Mouse (Mus musculus) myocyte (in vitro differentiated cells): Measurements from ENCODE around the gene Dcaf7. TPM values are rescaled to one million over a fixed set of nuclear protein-coding genes. Genes with fewer than 3 reads are reported as not detected.

Source experiments
- H3K27me3 ChIP-seq: one replicate; pipeline ENCODE4 v1.6.1; 2011; ENCODE audit not compliant: control insufficient read depth, insufficient read depth, insufficient read length
- H3K36me3 ChIP-seq: one replicate; pipeline ENCODE4 v1.6.1; 2011; ENCODE audit not compliant: control insufficient read depth, insufficient read depth
- H3K4me2 ChIP-seq: one replicate; pipeline ENCODE4 v1.6.1; 2011; ENCODE audit warnings: low read depth, control low read depth
- H3K4me3 ChIP-seq: one replicate; pipeline ENCODE4 v1.5.1; 2011; ENCODE audit warnings: mild to moderate bottlenecking, control low read depth, moderate library complexity
- H3K79me2 ChIP-seq: one replicate; pipeline ENCODE4 v1.6.1; 2011; ENCODE audit not compliant: control insufficient read depth, insufficient read depth
- H3ac ChIP-seq: one replicate; pipeline ENCODE4 v1.6.1; 2011; ENCODE audit not compliant: control insufficient read depth, insufficient read length
- CEBPB ChIP-seq: IDR thresholded peaks from 2 replicates; pipeline ENCODE4 v1.6.1; 2011; ENCODE audit warnings: mild to moderate bottlenecking, moderate library complexity; ENCODE audit not compliant: poor library complexity, insufficient read depth, severe bottlenecking
- E2F4 ChIP-seq: IDR thresholded peaks from one replicate; pipeline ENCODE4 v1.6.1; 2011; ENCODE audit warnings: mild to moderate bottlenecking, control low read depth, moderate library complexity; ENCODE audit not compliant: insufficient read depth
- MAX ChIP-seq: IDR thresholded peaks from one replicate; pipeline ENCODE4 v1.6.1; 2011; ENCODE audit warnings: low read depth, mild to moderate bottlenecking, control low read depth
- MYOD1 ChIP-seq, 3 experiments: IDR thresholded peaks; one replicate each; pipeline ENCODE4 v1.6.1; 2011; ENCODE audit warnings: control low read depth in 2 of 3, low read depth in 2 of 3, mild to moderate bottlenecking in 2 of 3, moderate library complexity in 1 of 3; ENCODE audit not compliant: insufficient read length in 2 of 3, control insufficient read depth in 1 of 3
- MYOG ChIP-seq, 3 experiments: IDR thresholded peaks; one replicate each; pipeline ENCODE4 v1.6.1; 2011; ENCODE audit warnings: control low read depth in 2 of 3, low read depth in 2 of 3, mild to moderate bottlenecking in 2 of 3; ENCODE audit not compliant: insufficient read length in 2 of 3, control insufficient read depth in 1 of 3, insufficient read depth in 1 of 3
- POLR2A ChIP-seq: IDR thresholded peaks from one replicate; pipeline ENCODE4 v1.6.1; 2011; ENCODE audit warnings: low read depth, mild to moderate bottlenecking, control low read depth, moderate library complexity; ENCODE audit not compliant: insufficient read length
- POLR2AphosphoS2 ChIP-seq: IDR thresholded peaks from one replicate; pipeline ENCODE4 v1.6.1; 2011; ENCODE audit warnings: low read depth, control low read depth; ENCODE audit not compliant: insufficient read length
- REST ChIP-seq: IDR thresholded peaks from one replicate; pipeline ENCODE4 v1.6.1; 2011; ENCODE audit warnings: mild to moderate bottlenecking, control low read depth, moderate library complexity; ENCODE audit not compliant: insufficient read depth, insufficient read length
- SRF ChIP-seq: IDR thresholded peaks from one replicate; pipeline ENCODE4 v1.6.1; 2011; ENCODE audit warnings: low read depth; ENCODE audit not compliant: control insufficient read depth, insufficient read length
- TCF12 ChIP-seq: IDR thresholded peaks from one replicate; pipeline ENCODE4 v1.6.1; 2011; ENCODE audit warnings: mild to moderate bottlenecking, control low read depth; ENCODE audit not compliant: poor library complexity, insufficient read depth, severe bottlenecking
- TCF3 ChIP-seq: IDR thresholded peaks from one replicate; pipeline ENCODE4 v1.6.1; 2011; ENCODE audit warnings: low read depth, control low read depth; ENCODE audit not compliant: insufficient read length
- USF1 ChIP-seq: IDR thresholded peaks from one replicate; pipeline ENCODE4 v1.6.1; 2011; ENCODE audit warnings: low read depth, mild to moderate bottlenecking, control low read depth, moderate library complexity
- polyA plus RNA-seq: library from polyadenylated mRNA; unstranded; fragments of >200 nt; fragmentation: generic; extraction: Trizol; gene quantifications from one replicate; pipeline ENCODE4 v1.2.1, GENCODE M21; 2012; ENCODE audit warnings: missing spikeins

The Dcaf7 gene
- polyA plus RNA-seq, 1 experiment: 36.1 TPM

DNA sequence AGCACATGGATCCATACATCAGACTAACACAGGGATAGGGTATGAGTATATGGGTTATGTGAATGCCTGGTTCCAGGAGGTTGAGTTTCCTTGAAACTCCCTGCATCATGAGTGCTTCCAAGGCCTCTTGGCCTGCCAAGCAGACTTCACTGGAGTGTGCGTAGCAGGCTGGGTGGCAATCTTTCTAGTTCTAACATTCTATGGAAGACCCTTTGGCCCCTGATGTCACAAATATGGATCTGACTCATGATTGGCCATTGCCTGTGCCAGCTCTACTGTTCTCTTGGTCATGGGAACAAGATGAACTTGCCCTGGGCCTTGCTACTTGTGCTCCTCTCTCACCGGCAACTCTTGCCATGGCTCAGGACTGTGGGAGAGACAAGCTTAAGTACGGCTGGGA lies 42.3 kb upstream of the Dcaf7 start, which contains the start of gene Ace3:
Ace3 (plus strand) TSS at position 301 of the 400 bp plus-strand sequence.
- Histone ChIP-seq H3K36me3 (no peaks in the 10 kb centered on the region), H3K4me3 (no peak within 1 kb of the TSS), H3K27me3 (peaks cover 74% of the 10 kb centered on the region), H3K79me2 (no peaks in the 10 kb centered on the region), H3ac (no peak within 1 kb of the TSS), H3K4me2 (no peak within 1 kb of the TSS)
- TF ChIP-seq USF1 (no peak), TCF12 (no peak), E2F4 (no peak), REST (no peak), MAX (no peak)

DNA sequence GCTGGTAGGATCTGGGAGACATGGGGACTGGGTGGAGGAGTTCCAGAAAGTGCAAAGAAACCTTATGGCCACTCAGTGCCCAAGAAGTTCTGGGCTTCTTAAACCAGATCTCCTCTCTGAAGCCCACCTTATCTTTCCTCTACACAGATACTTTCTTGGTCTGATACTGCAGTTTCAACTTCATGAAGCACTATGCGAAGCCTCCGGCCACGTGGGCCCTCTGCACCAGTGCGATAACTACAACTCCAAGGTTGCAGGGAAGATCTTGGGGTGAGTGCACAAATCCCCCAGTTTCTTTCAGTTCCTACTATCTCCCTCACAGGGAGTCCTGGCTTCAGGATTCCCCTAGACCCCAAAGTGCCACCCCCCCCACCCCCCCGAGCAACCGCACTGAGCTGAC lies 36.6 kb upstream of the Dcaf7 start:
- no peak overlapping the region for H3K4me2 ChIP-seq
- H3K4me3 ChIP-seq: no peak overlapping the region
- H3K36me3 ChIP-seq: no peaks in the 10 kb centered on the region
- peaks cover 62% of the 10 kb centered on the region for H3K27me3 ChIP-seq
- H3ac ChIP-seq: no peak overlapping the region
- TF ChIP-seq MAX: no peak
- no peak for TF ChIP-seq MYOG (IDR thresholded peaks at IDR 0.05; ENCODE audit: control insufficient read depth in 1 of 3, insufficient read depth in 1 of 3, insufficient read length in 2 of 3, low read depth in 2 of 3)
- TF ChIP-seq CEBPB: no peak
- no peak for TF ChIP-seq MYOD1 (IDR thresholded peaks at IDR 0.05; ENCODE audit: control insufficient read depth in 1 of 3, insufficient read length in 2 of 3, low read depth in 2 of 3)
- TF ChIP-seq SRF: no peak
- TF ChIP-seq E2F4: no peak
- no peak for TF ChIP-seq REST
- no peak for TF ChIP-seq POLR2AphosphoS2
- no peak for TF ChIP-seq TCF3
- no peak for TF ChIP-seq USF1
- no peak for TF ChIP-seq POLR2A
- no peak for TF ChIP-seq TCF12
- H3K79me2 ChIP-seq: no peaks in the 10 kb centered on the region

DNA sequence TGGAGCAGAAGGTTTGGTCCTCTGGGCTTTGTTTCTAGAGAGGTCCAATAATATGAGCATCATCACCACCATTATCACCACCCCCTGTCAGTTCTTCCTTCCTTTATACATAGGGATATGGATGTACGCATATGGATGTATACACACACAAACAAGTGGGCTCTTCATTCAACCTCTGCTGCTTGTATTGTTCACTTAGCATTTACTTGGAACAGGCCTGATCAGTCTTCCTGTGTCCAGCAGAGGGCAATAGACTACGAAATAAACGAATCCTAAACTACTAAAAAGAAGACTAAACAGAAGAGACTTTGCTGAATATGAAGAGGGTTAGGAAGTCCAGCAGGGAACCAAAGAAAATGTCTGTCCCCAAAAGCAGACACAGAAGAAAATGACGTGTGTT lies 35.0 kb upstream of the Dcaf7 start:
- Histone ChIP-seq H3K4me3 (no peak overlapping the region), H3K4me2 (no peak overlapping the region), H3K27me3 (peaks cover 45% of the 10 kb centered on the region), H3ac (no peak overlapping the region), H3K79me2 (no peaks in the 10 kb centered on the region), H3K36me3 (no peaks in the 10 kb centered on the region)
- TF ChIP-seq SRF (no peak), REST (no peak), TCF12 (no peak), USF1 (no peak), MYOD1 (IDR thresholded peaks at IDR 0.05; ENCODE audit: control insufficient read depth in 1 of 3, insufficient read length in 2 of 3, low read depth in 2 of 3) (no peak), CEBPB (no peak), POLR2A (no peak), MAX (no peak), MYOG (IDR thresholded peaks at IDR 0.05; ENCODE audit: control insufficient read depth in 1 of 3, insufficient read depth in 1 of 3, insufficient read length in 2 of 3, low read depth in 2 of 3) (no peak), E2F4 (no peak), TCF3 (no peak), POLR2AphosphoS2 (no peak)

DNA sequence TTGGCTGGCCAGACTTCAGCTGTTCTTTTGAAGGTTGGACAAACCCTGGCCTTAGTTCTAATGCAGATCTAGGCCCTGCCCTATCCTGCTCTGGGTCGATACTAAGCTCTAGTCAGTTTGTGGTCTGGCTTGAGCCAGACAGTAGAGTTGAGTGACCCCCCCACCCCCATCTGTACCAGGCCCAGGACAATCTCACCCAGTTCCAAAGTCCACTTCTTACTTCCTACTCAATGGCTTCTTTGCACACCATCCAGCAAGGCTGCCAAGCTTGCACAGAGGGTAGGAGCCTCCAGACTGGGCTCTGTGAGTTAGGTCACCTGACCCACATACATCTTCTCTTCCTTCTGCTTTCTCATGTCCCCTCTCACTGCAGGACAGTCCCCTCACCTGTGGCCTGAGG lies 32.1 kb upstream of the Dcaf7 start:
- TF ChIP-seq SRF (no peak), USF1 (no peak), REST (no peak), MYOD1 (IDR thresholded peaks at IDR 0.05; ENCODE audit: control insufficient read depth in 1 of 3, insufficient read length in 2 of 3, low read depth in 2 of 3) (no peak), TCF12 (no peak), E2F4 (no peak), CEBPB (no peak), POLR2AphosphoS2 (no peak), MAX (no peak), POLR2A (no peak), MYOG (IDR thresholded peaks at IDR 0.05; ENCODE audit: control insufficient read depth in 1 of 3, insufficient read depth in 1 of 3, insufficient read length in 2 of 3, low read depth in 2 of 3) (no peak)
- Histone ChIP-seq H3K36me3 (no peaks in the 10 kb centered on the region), H3K4me2 (no peak overlapping the region)

DNA sequence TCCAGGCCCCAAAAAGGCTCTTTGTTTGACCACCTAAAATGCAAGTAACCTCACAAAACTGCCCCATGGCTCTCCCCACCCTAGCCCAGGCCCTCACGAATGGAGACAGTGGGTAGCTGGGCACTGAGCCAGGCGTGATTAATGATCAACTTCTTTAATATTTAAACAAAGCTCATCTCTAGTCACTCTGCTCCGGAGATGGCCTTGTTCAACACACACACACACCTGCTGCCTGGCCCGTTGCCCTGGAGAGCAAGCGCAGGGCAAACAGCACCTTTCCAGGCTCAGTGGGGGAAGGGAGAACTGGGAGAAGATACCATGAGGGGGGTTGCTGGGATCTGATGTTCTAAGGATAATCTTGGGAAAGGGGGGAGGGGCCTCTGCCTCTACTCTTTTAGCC lies 30.7 kb upstream of the Dcaf7 start:
- H3K4me3 ChIP-seq: no peak overlapping the region
- no peaks in the 10 kb centered on the region for H3K36me3 ChIP-seq
- H3ac ChIP-seq: no peak overlapping the region
- H3K27me3 ChIP-seq: peaks cover 49% of the 10 kb centered on the region
- no peak overlapping the region for H3K4me2 ChIP-seq
- TF ChIP-seq POLR2AphosphoS2 (no peak), E2F4 (no peak), MYOD1 (IDR thresholded peaks at IDR 0.05; ENCODE audit: control insufficient read depth in 1 of 3, insufficient read length in 2 of 3, low read depth in 2 of 3) (no peak), MAX (no peak), CEBPB (no peak), MYOG (IDR thresholded peaks at IDR 0.05; ENCODE audit: control insufficient read depth in 1 of 3, insufficient read depth in 1 of 3, insufficient read length in 2 of 3, low read depth in 2 of 3) (no peak), TCF12 (no peak), TCF3 (no peak), REST (no peak), POLR2A (no peak), SRF (no peak)
- no peaks in the 10 kb centered on the region for H3K79me2 ChIP-seq

More for the DNA sequence above, 32.1 kb upstream of the Dcaf7 start:
- Histone ChIP-seq H3ac (no peak overlapping the region), H3K27me3 (peaks cover 36% of the 10 kb centered on the region), H3K79me2 (no peaks in the 10 kb centered on the region), H3K4me3 (no peak overlapping the region)
